Mouse (Mus musculus): ENCODE data around the gene Xpnpep1. TPM values are rescaled to one million over a fixed set of nuclear protein-coding genes. Genes with fewer than 3 reads are reported as not detected.
A peak's percentile ranks its signal among the peaks of the same experiment; 100 is the strongest.

The Xpnpep1 gene
- total and polyA plus RNA-seq, 2 experiments from 2014 or later = 98.6 to 115 TPM

DNA sequence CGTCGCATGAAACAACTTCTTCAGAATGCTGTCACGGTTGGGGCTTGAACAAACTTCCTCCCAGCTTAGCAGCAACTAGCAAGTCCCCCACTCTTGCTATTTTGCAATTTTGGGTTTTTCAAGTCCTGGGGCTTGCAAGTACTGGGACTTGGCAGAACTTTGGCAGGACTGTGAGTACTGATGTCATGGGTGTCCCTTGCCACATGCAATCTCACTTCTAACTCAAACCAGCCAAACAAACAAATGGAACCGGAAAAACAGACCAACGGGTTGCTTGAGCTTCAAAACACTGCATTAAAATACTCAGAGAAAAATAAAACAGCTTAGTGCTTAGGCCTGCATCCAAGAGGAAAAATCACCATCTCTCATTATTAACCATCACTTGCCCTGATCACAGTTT, 7.2 kb upstream of the Xpnpep1 start:
- Histone ChIP-seq H3K9ac (replicated peaks; ENCODE audit: low read length) (no peak overlapping the region), H3K27ac (no peak overlapping the region), H3K9me3 (ENCODE audit: low read length) (no peaks in the 10 kb centered on the region), H3K4me3 (ENCODE audit: low read length) (no peak overlapping the region), H3K27me3 (ENCODE audit: insufficient read depth, low read length) (no peaks in the 10 kb centered on the region), H3K36me3 (ENCODE audit: insufficient read depth, low read length) (no peaks in the 10 kb centered on the region), H3K4me1 (ENCODE audit: insufficient read depth, low read length) (no peaks in the 10 kb centered on the region), H3K4me2 (ENCODE audit: low read depth, low read length) (no peak overlapping the region)
- TF ChIP-seq CTCF (IDR thresholded peaks at IDR 0.05; ENCODE audit: low read depth) = no peak
- 78% methylated on average over 5 of the region's 5 CpGs for WGBS
- no peak for DNase-seq (ENCODE audit: low spot score)
- ATAC-seq = no peak

DNA sequence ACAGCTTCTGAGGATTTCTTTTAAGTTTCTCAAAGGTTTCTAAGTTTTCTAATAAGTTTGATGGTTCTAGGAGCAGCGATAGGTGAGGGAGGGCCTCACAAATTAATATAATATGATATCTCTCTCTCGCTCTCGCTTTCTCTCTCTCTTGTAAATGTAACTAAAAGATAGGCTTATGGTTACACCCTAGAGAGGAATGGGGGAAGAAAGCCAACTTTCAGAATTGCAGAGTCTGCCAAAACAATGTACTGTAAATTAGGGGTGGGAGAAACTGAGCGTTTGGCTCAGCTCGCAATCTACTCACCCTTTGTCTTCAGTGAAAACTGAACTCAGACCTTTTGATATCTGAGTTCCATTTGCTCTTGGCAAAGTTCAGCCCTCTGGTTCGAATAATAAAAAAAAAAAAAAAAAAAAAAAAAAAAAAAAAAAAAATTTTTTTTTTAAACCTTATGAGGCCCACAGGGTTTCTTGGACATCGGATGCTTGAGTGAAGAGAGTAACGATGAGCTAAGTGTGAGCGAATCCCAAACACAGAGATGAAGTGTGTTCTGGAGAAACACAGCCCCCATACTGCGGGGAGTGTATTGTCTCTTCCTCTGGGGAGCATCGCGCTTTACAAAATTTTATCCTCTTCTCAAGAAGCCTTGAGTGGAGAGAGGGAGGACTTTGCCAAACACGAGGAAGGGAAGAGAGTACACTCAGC, 3.6 kb upstream of the Xpnpep1 start:
- TF ChIP-seq CTCF (IDR thresholded peaks at IDR 0.05; ENCODE audit: low read depth) = no peak
- H3K4me3 ChIP-seq (ENCODE audit: low read length) = no peak overlapping the region
- no peaks in the 10 kb centered on the region for H3K4me1 ChIP-seq (ENCODE audit: insufficient read depth, low read length)
- H3K9me3 ChIP-seq (ENCODE audit: low read length) = no peaks in the 10 kb centered on the region
- no peaks in the 10 kb centered on the region for H3K36me3 ChIP-seq (ENCODE audit: insufficient read depth, low read length)
- no peaks in the 10 kb centered on the region for H3K27me3 ChIP-seq (ENCODE audit: insufficient read depth, low read length)
- WGBS = 80% methylated on average over 13 of the region's 13 CpGs
- no peak for ATAC-seq
- H3K9ac ChIP-seq (replicated peaks; ENCODE audit: low read length) = no peak overlapping the region
- no peak overlapping the region for H3K4me2 ChIP-seq (ENCODE audit: low read depth, low read length)
- no peak for DNase-seq (ENCODE audit: low spot score)
- no peak overlapping the region for H3K27ac ChIP-seq

DNA sequence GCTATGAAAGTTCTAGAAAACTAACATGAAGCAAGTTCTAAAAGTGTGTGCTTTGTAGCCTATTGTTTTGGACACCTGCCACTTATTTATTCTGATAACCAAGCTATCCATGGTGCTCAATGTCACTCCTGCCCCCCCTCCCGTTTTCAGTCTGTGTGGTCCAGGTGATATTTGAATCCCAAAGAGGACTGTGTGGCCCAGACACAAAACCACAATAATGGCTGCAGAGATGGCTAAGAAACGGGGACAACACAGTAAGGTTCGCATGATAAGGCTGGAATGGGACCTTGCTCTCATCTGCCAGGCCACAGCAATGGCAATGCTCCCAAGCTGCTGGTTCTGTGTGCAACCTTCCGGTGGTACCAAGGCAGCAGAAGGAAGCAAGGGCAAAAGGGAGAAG, 1.6 kb upstream of the Xpnpep1 start:
- H3K4me2 ChIP-seq (ENCODE audit: low read depth, low read length) = no peak overlapping the region
- H3K9ac ChIP-seq (replicated peaks; ENCODE audit: low read length) = no peak overlapping the region
- no peaks in the 10 kb centered on the region for H3K36me3 ChIP-seq (ENCODE audit: insufficient read depth, low read length)
- TF ChIP-seq CTCF (IDR thresholded peaks at IDR 0.05; ENCODE audit: low read depth) = no peak
- ATAC-seq (no peak), DNase-seq (ENCODE audit: low spot score) (no peak)
- no peak overlapping the region for H3K27ac ChIP-seq
- H3K27me3 ChIP-seq (ENCODE audit: insufficient read depth, low read length) = no peaks in the 10 kb centered on the region
- H3K4me3 ChIP-seq (ENCODE audit: low read length) = no peak overlapping the region
- 70% methylated on average over 4 of the region's 4 CpGs for WGBS
- no peaks in the 10 kb centered on the region for H3K9me3 ChIP-seq (ENCODE audit: low read length)
- peaks cover 8% of the 10 kb centered on the region; the same call in 1 of the 2 replicates for H3K4me1 ChIP-seq (ENCODE audit: insufficient read depth, low read length)

DNA sequence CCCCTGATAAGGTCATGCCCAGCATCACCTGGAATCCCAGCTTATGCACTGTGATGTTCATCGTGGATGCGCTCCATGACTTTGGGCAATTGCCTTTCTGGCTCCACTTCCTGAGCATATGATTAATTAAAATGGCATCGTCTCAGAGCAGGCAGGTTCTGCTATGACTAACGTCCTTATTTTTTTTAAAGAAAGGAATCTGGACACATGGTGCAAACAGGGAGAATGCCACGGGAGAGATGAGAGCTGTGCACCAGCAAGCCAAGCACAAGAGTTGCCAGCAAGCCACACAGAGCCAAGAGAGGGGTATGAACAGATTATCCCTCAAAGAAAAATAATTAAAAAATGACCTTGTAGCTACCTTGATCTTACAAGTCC, 1.1 kb upstream of the Xpnpep1 start:
- TF ChIP-seq CTCF (IDR thresholded peaks at IDR 0.05; ENCODE audit: low read depth) = no peak
- H3K27ac ChIP-seq = no peak overlapping the region
- peaks cover 8% of the 10 kb centered on the region; the same call in 1 of the 2 replicates for H3K4me1 ChIP-seq (ENCODE audit: insufficient read depth, low read length)
- no peak for DNase-seq (ENCODE audit: low spot score)
- no peaks in the 10 kb centered on the region for H3K36me3 ChIP-seq (ENCODE audit: insufficient read depth, low read length)
- H3K9me3 ChIP-seq (ENCODE audit: low read length) = no peaks in the 10 kb centered on the region
- H3K27me3 ChIP-seq (ENCODE audit: insufficient read depth, low read length) = no peaks in the 10 kb centered on the region
- no peak for ATAC-seq
- no peak overlapping the region for H3K4me3 ChIP-seq (ENCODE audit: low read length)
- 60% methylated on average over 5 of the region's 5 CpGs for WGBS
- no peak overlapping the region for H3K4me2 ChIP-seq (ENCODE audit: low read depth, low read length)
- H3K9ac ChIP-seq (replicated peaks; ENCODE audit: low read length) = no peak overlapping the region

DNA sequence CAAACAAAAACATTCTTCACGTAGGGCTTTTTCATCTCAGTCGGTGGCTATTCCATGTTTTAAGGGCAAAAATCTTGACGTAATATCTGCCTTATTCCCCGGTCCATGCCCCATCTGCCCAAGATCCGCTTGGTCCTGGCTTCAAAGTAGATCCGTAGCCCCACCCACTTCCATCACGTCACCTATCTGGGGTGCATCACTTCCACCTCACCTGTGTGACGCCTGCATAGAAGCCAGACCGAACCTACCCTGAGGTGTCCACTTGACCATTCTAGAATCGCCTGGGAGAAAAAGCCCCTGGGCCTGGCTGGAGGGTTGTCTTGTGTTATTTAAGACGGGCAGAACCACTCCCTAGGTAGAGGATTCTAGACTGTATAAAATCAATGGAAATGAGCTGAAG, 924 bp downstream of the Xpnpep1 start:
- peak overlapping the region; percentile 78 for H3K4me2 ChIP-seq (ENCODE audit: low read depth, low read length)
- H3K9ac ChIP-seq (replicated peaks; ENCODE audit: low read length) = peak overlapping the region; percentile 94
- ATAC-seq (peak; percentile 39; the same call in 1 of the 2 replicates), DNase-seq (ENCODE audit: low spot score) (peak; percentile 59)
- TF ChIP-seq CTCF (IDR thresholded peaks at IDR 0.05; ENCODE audit: low read depth) = no peak
- H3K4me3 ChIP-seq (ENCODE audit: low read length) = peak overlapping the region; percentile 92
- WGBS = 33% methylated on average over 11 of the region's 11 CpGs
- no peaks in the 10 kb centered on the region for H3K9me3 ChIP-seq (ENCODE audit: low read length)
- H3K36me3 ChIP-seq (ENCODE audit: insufficient read depth, low read length) = no peaks in the 10 kb centered on the region
- peak overlapping the region; percentile 90 for H3K27ac ChIP-seq
- no peaks in the 10 kb centered on the region for H3K27me3 ChIP-seq (ENCODE audit: insufficient read depth, low read length)
- peaks cover 8% of the 10 kb centered on the region; the same call in 1 of the 2 replicates for H3K4me1 ChIP-seq (ENCODE audit: insufficient read depth, low read length)

DNA sequence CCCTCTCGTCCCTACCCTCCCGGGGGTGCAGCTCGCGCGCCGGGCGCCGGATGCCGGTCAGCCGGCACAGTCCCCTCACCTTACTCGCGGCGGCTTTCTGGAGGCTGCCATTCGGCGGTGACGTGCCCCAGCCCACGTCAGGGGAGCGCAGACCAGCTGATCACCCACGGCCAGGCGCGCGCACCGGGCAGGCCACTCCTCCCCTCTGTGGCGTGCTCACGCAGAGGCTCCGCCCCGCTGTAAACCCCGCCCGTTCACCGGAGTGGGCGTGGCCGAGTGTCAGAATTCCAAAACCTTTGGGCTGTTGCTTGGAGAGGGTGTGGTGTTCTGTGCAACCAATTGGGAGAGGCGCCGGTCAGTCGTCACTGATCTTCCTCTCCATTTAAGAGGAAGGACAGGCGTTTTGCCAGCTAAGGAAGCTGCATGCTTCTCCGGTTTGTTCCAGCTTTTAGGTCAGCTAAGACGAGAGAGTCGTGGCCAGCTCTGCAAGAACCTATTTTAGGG, 1.5 kb downstream of the Xpnpep1 start:
- ATAC-seq = peak; percentile 99
- H3K27ac ChIP-seq = peak overlapping the region; percentile 90
- no peak for TF ChIP-seq CTCF (IDR thresholded peaks at IDR 0.05; ENCODE audit: low read depth)
- WGBS = under 1% methylated on average over 39 of the region's 39 CpGs
- H3K4me2 ChIP-seq (ENCODE audit: low read depth, low read length) = peak overlapping the region; percentile 78
- no peaks in the 10 kb centered on the region for H3K9me3 ChIP-seq (ENCODE audit: low read length)
- H3K4me3 ChIP-seq (ENCODE audit: low read length) = peak overlapping the region; percentile 92
- peak overlapping the region; percentile 94 for H3K9ac ChIP-seq (replicated peaks; ENCODE audit: low read length)
- no peaks in the 10 kb centered on the region for H3K36me3 ChIP-seq (ENCODE audit: insufficient read depth, low read length)
- peak; percentile 98 for DNase-seq (ENCODE audit: low spot score)
- H3K4me1 ChIP-seq (ENCODE audit: insufficient read depth, low read length) = peaks cover 8% of the 10 kb centered on the region; the same call in 1 of the 2 replicates
- H3K27me3 ChIP-seq (ENCODE audit: insufficient read depth, low read length) = no peaks in the 10 kb centered on the region

DNA sequence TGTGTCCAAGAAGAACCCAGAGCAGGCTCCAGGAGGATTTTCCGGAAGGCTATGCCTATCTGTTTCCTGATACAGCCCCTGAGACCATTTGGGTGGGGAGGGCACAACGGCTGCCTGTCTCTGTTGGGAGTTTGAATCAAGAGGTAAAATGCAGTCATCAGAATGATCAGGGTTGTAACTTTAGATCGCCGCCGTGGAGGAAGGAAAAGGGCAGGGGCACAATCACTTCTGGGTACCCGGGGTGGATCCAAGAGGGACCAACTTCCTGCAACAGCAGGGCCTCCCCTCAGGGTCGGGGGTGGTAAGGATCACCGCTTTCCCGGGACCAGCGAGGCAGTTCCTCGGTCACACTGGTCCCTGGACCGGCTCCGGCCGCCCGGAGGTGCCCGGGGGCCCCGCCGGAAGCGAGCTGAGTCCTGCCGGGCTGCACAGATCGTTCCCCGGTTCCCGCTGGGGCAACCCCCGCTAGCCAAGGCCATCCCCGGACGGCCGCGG, 2.0 kb downstream of the Xpnpep1 start:
- DNase-seq (ENCODE audit: low spot score) = no peak

More for the DNA sequence above, 2.0 kb downstream of the Xpnpep1 start:
- ATAC-seq = peak; percentile 75
- Histone ChIP-seq H3K4me2 (ENCODE audit: low read depth, low read length) (peak overlapping the region; percentile 78), H3K27ac (peak overlapping the region; percentile 90), H3K9me3 (ENCODE audit: low read length) (no peaks in the 10 kb centered on the region), H3K9ac (replicated peaks; ENCODE audit: low read length) (peak overlapping the region; percentile 94), H3K4me1 (ENCODE audit: insufficient read depth, low read length) (peaks cover 8% of the 10 kb centered on the region; the same call in 1 of the 2 replicates), H3K4me3 (ENCODE audit: low read length) (peak overlapping the region; percentile 92), H3K27me3 (ENCODE audit: insufficient read depth, low read length) (no peaks in the 10 kb centered on the region), H3K36me3 (ENCODE audit: insufficient read depth, low read length) (no peaks in the 10 kb centered on the region)
- WGBS = under 1% methylated on average over 19 of the region's 28 CpGs
- TF ChIP-seq CTCF (IDR thresholded peaks at IDR 0.05; ENCODE audit: low read depth) = no peak

Data from hindbrain, postnatal 0 days (tissue).